Mouse (Mus musculus) WW6 (cell line): ENCODE data around the gene Dgkd.

ENCODE experiments used
- DNase-seq: peaks from one replicate; pipeline ENCODE4 v3.0.0-alpha.2; 2013; ENCODE audit warnings: low read depth, low spot score

Gene Dgkd

DNA sequence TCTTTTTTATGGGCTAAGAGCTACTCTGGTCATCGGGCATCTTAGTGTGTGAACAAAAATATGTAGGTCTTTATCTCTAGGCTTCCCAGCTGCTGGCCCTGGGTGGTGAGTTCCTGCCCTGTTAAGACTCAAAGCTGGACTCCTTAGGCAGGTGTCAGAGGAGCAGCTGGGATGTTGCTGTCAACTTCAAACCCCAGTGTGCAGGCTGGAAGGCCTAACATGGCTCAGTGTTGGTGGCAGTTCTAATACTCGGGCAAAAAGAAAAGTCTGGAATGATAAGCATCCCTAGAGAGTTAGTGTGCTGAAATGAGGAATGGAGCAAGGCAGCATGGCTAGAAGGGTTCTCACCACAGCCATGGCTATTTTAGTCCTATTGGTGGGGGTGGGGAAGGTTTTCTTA is 27.8 kb downstream of the Dgkd start:
- no peak for DNase-seq

DNA sequence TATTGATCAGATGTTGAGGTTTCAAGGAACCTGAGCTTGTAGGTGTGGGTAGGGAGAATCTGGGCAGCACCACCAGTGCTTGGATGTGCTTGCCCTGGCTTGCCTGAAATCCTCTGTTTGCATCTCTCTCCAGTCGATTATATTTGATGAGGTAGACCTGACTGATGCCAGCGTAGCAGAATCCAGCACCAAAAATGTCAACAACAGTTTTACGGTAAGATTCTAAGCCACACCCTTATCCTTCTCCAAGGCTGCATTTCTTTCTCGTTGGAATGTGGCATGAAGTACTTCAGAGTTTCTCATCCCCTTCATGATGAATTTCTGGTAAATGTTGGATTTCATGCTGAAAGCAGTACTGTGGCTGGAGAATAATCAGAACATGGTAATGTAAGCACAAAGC is 28.6 kb downstream of the Dgkd start:
- DNase-seq = no peak

DNA sequence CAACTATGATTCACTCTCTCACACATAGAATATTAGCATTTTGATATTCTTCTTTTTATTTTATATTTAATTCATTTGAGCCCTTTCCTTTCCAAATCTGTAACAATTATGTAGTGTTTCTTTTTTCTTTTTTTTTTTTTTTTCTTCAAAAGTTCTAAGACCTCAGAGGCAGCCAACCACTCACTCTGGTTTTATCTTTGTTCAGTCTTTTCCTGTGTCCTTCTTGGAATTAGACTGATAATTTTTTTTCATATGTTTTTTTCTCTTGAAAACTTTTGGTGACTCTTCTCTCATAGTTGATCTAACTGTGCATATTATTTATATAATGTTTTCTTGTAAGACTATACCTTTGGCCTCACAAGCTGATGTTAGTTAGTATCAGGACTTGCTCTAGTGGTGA is 29.5 kb downstream of the Dgkd start:
- DNase-seq = no peak

DNA sequence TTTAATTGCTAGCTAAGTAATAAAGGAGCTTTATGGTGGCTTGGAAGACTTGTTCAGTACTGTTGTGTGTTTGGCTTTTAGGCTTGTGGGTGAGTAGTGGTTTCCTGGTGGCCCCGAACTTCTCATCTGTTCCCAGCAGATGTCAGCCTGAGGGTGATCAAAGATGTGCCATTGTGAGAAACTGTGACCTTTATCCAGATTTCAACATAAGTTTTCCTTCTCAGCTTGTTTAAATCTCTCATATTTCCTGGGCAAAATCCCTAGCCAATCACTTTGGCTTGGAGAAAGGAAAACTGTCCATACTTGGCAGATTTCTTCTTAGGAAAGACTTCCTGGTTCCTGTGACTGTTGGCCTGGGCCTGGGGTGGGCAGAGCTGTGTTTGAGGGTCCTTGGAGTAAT is 37.9 kb downstream of the Dgkd start:
- DNase-seq = no peak

DNA sequence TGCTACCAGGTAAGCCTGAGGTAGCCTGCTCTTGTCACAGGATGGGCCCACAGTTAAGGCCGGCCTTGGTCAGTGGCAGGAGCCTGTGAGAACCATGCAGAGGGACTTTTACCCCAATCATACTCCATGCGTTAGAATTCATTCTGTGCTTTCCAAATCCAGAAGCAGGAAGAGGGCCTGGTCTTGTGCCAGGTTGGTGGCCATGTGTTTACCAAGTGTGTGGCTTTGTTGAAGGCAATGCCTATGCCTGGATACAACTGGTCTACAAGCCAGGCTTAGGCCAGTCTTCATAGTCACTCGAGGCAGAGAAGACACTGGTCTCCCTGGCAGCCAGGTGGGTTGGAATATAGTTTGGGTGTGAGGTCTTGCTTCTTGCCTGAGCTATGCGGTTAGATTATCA is 38.5 kb downstream of the Dgkd start:
- DNase-seq = no peak

DNA sequence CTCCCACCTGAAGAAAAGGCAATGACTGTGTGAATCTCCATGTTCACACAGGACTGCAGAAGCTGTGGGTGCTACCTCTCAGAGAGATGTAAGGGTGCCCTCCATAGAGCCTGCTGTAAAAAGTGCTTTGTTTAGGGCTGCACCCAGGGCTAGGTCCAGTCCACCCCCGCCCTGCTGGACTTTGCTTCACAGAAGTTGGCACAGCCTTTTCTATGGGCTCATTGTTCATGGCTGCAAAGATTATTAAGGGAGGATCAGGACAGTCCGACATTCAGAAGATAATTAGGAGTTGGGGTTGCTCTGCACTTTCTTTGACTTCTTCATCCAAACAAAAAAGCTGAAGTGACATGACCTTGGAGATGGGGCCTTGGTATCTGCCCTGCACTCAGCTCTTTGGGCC is 39.4 kb downstream of the Dgkd start:
- no peak for DNase-seq

DNA sequence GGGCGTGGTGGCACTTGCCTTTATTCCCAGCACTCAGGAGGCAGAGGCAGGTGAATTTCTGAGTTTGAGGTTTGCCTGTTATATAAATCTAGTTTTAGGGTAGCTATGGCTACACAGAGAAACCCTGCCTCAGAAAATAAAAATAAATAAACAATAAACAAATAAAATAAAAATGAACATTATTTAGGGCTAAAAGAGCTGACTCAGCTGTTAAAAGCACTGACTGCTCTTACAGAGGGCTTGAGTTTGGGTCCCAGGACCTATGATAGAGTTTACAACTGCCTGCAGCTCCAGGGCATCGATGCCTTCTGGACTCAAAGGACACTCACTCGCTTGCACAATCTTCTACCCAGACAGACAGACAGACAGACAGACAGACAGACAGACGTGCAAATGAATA is 40.3 kb downstream of the Dgkd start:
- DNase-seq = no peak

DNA sequence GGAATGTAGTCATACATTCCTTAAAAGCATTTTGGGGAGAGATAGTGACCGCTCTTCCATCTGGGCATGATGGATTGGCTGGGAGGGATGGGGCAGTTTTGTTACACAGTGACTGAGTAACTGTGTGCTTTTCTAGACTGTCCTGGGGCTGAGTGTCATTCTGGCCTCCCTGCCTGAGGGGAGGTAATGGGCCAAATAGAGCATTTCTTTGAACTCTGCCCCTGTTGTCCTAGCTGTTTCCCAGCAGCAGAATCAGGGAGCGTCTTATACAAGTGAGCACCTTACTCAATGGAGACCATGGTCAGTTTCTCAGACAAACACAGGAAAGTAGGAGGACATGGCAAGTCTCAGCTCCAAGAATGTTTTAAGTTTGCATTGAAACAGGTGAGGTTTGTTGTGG is 43.8 kb downstream of the Dgkd start:
- DNase-seq = no peak

DNA sequence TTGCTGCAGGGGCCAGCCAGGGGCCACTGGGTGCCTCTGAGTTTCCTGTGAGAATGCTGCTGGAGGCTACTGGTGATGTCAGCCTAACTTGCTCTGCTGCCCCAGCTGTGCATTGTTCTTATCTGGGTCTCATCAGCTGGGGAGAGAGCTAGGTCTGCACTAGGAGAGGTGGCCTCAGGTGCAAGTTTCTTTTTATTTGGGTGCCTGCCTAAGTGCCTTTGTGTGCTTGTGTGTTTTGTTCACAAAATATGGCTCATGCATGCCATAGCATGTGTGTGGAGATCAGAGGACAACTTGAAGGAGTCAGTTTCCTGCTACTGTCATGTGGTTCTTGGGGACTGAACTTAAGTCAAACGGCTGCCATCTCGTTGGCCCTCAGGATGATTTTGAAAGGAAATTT is 46.6 kb downstream of the Dgkd start:
- DNase-seq = no peak

DNA sequence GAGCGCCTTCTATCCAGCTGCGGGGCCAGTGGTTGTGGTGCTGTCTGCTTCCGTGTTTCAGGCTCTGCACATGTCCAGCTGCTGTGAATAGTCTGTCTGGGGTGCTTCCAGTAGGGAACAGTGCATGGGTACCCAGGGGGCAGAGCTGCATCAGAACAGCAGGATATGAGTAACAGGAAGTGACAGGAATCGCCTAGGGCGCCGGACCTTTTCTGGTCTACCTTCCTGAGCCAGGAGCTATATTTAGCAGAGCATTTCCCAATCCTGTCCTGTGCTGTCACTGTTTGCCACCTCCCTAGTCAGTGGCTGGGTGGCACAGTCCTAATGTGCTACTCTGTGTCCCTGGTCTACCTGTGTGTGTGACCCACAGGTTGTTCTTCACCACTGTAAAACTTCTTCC is 47.9 kb downstream of the Dgkd start:
- no peak for DNase-seq

DNA sequence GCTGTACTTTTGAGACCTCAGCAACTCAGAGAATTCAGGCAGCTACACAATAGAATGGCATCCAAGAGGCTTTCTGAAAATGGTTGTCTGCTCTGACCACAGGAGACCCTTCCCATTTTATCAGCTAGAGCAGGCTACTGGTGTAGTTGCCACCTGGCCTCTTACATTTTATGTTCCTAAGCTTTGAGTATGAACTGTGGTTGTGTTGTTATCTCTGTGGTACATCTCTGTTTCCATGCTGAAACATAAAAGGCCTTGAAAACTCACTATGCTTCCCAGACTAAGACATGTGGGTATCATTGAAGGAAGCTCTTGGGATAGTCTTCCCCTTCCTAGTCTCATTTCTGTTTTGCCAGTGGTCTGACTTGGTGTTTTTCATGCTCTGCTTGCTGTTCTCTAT is 49.1 kb downstream of the Dgkd start:
- DNase-seq = no peak

DNA sequence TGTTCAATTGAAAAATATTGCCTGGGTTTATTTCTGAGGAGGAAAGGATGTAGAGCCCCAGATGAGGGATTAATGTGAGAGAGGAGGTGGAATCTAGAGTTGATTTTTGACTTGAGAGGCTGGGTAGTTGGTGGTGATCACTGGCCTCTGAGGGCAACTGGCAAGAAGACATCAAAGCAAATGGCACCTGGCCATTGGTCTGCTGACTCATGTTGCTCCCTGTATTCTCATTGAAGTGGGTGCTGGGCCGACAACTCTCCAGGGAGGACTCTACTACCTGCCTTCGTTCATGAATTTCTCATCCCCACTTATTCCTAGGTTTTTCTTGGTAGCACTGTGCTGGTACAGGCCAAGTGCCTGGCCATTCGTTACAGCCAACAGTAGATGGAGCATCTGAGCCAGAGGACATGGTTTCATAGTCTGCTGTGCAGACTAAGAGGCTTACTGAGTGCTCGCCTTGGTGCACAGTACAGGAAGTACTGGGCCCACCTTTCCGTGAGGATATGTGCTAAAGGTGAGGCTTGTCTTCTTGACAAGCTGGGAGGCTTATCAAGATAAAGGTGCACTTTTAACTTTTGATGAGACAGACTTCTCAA is 53.4 kb downstream of the Dgkd start:
- DNase-seq = no peak

DNA sequence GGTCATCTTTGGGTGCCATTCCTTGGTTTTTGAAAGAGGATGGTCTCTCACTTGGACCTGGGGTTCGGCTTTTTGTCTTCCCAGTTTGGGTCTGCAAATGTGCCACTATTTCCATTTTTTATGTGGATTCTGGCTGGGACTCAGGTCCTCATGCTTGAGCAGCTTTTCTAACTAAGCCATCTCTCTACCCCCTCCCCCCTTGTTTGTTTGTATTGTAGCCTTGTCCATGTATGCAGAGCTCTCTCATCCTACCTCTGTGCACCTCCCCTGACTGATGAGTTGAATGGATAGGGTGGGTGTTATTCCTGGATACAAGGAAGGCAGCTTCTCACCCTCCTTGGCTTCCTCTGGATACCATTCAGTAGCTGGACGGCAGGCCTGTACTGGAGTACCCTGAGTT is 54.9 kb downstream of the Dgkd start:
- DNase-seq = no peak

DNA sequence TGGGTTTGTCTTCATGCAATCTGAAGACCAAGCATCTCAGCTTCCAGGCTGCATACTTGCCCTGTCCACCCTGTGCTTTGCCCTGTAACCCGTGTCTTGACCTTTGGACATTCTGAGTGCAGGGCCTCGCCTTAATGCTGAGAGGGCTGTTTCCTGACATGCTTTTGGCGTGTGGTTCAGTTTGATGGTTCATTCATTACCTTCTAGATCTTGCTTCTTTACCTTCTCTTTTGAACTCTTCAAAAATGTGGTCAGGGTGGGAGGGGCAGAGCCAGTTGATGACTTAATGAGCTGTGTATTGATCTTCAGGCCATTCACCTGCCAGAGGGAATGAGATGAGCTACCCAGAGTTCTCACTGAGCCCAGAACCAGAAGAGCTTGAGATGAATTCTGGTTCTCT is 55.6 kb downstream of the Dgkd start:
- no peak for DNase-seq

DNA sequence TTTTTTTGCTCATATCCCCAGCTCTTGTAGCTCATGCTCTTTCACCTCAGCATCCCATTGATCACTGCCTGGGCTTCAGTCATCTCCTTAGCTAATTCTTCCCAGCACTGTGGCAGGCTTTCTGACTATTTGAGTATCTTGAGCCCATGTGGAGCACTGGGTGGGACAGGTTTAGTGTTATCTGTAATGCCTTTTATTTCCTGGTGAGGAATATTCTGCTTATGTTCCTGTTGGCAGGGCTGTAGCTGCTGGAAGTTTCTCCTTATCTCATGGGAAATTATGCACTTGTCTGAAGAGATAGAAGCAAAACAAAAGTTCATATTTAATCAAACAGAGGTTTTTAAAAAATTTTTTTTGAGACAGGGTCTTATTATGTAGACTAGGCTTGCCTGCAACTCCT is 56.5 kb downstream of the Dgkd start:
- DNase-seq = no peak

DNA sequence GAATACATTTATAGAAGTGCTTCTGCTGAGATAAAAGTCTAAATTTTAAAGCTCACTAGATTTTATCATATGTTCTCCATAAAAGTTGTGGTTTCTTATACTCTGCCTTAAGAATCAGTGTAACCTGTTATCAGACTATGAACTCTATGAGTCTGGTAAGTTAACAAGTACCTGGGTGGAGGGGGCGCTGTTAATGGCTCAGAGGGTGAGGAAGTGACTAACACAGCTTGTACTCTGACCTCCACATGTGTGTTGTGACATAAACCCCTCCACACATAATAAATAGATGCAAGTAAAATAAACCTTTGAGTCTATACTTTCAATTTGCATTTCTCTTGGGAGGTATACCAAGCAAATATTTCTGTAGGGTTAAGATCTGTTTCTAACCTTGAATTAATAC is 57.3 kb downstream of the Dgkd start:
- no peak for DNase-seq

DNA sequence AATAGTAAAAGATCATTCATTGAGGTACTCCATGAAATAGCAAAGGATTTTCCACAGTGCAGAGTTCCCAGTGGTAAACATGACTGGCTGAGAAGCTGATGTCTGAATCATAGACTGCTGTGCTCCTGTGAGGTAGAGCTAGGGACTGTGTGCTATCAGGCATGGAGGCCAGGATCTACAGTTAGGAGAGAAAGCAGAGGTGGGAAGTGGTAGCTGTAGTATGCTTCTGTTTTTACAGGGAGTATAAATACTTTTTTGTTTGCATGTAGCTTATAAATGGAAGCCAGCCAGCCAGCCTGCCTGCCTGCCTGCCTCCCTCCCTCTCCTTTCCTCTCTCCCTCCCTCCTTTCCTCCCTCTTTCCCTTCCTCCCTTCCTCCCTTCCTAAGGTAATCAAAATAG is 60.3 kb downstream of the Dgkd start:
- DNase-seq = no peak

DNA sequence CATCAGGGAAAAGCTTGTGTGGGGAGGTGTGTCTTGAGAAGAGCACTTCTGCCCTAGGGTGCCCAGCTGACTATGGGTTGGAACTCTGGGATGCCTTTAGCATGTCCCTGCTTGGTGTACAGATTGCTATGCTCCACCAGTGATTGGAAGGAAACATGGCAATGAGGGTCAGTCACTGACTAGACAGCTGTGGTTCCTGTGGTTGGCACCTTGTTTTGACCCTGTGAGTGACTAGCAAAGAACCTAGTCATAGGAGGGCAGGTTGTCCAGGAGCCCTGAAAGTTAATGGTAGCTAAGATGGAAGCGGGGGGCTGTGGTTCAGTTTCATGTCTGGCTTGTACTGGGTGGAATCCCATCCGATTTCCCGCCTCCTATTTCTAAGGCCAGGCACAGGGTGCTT is 64.3 kb downstream of the Dgkd start:
- no peak for DNase-seq

DNA sequence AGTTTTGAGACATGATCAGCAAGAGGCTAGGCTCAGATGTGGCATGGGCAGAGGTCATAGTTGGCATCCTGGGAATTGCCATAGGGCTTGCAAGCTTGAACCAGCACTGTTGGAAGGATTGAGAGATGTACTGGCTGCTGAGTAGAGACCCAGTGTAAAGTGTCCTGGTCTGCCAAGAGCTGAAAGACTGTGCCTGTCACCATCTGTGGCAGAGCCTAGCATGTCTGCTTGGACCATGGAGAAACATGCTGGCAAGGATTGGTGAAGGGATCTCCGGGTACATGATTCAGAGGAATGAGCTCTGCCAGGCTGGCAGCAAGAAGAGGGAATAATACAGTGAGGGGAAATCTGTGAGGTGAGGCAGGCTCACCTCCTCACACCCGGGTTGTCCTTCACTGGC is 65.0 kb downstream of the Dgkd start:
- no peak for DNase-seq

DNA sequence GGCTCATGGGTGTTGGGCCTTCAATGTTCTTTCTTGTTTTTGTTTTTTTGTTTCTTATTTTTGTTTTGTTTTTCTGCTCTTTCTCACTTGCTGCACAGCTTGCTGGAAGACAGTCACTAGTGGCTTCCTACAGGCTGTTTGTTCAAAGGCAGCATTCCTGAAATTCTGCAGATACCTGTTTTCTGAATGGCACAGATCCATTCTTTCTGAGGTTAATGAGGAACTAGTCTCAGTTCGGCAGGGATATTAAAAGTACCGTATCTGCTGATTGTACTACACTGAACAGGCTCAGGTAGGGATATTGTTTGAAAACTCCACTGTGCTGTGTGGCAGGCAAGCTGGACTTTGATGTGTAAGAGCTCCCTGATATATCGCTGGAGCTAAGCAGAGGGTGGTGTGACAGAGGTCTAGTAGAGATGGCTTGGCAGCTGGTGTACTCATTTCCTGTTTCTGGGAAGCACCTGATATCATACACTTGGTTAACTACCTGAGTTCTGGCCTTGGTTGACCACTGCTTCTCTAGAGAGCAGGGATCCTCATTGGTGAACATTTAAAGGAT is 67.0 kb downstream of the Dgkd start:
- DNase-seq = no peak

DNA sequence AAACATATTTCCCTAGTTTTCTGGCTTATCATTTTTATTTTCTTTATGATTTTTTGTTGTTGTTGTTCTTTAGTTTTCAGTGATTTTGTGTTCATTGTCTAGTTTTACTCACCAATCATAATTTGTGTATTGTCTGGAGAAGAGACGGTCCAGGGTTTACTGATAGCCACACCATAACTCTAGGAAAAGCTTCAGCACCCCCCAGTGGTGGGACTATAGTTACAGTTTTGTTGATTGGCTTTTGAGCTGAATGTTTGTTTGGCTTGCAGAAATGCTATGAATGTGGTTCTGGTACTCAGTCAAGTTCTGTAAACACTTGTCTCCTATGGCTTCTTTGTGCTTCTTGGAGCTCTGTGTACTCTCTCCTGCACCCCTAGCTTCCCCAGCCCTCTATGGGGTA is 69.6 kb downstream of the Dgkd start:
- DNase-seq = no peak

DNA sequence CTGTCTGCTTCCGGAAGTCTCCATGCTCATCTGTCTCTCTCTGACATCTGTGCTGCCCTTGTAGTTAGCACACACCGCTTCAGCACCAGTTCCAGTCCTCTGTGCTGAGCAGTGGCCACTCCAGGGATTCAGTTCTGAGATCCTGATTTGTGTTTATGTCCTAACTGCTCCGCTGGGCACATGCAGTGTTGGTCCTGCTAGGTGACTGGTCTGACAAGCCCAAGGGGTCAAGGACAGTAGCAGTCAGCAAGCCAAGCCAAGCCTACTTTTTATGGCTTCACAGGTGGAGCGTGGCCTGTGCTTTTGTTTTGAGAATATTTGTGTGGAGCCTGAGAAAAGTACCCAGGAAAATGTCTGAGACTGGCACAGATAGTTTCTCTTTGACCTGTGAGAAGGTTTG is 71.8 kb downstream of the Dgkd start:
- DNase-seq = no peak

DNA sequence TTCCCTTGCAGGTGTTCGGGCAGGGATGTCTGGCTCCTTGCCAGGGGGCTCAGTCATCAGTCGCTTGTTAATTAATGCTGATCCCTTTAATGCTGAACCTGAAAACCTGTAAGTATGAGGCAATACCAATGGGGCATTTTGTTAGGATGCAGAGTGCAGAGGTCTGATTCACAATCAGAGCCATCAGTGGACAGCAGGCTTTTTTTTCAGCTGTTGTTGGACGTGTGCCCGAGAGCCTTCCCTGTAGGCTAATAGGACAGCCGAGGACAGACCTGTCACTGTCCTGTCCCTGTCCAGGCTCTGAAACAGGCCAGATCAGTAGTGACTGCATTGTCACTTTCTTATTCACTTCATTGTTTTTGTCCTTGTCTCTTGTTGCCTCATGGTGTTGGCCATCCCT is 76.6 kb downstream of the Dgkd start:
- DNase-seq = no peak

DNA sequence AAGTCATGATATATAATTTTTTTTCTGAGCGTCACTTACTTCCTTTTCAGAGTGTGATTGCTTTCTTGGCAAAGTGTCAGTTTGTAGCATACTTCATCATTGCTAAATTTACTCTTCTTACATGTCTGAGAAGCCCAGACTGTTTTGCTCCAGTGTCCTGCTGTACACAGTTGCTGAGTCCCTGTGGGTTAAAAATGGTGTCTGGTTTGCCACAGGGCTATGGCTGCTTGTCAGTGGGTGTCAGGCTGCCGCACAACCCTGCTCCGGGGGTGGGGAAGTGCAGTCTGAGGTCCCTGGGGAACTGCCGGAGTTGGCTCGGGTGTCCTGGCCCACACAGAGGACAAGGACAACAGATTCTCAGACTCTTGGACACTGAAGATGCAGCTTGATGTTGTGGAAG is 80.0 kb downstream of the Dgkd start:
- DNase-seq = no peak
